Mouse (Mus musculus) forebrain, embryonic 14.5 days (tissue): ENCODE measurements around the gene Ltbp3. TPM values are rescaled to one million over a fixed set of nuclear protein-coding genes. Genes with fewer than 3 reads are reported as not detected.

Experiments
- ATAC-seq: fragments of 200-750 bp; cut with Nextera tagmentation; 2 replicates; pipeline ENCODE4 v1.8.0; 2017; ENCODE audit warnings: mild to moderate bottlenecking, moderate library complexity
- DNase-seq: peaks from one replicate; pipeline ENCODE4 v3.0.0-alpha.2; 2015; ENCODE audit warnings: low spot score
- H3K27ac ChIP-seq: fragments of 300-500 bp; sonication (generic); 2 replicates; pipeline ENCODE4 v1.5.1; 2014; ENCODE audit warnings: low read depth, mild to moderate bottlenecking, control low read depth, low read length, moderate library complexity
- H3K27me3 ChIP-seq: fragments of 300-500 bp; sonication (generic); replicated peaks from 2 replicates; pipeline ENCODE4 v1.6.1; 2014; ENCODE audit warnings: low read length, control low read depth, mixed read lengths; ENCODE audit not compliant: control insufficient read depth, insufficient read depth
- H3K36me3 ChIP-seq: fragments of 300-500 bp; sonication (generic); 2 replicates; pipeline ENCODE4 v1.6.1; 2014; ENCODE audit warnings: low read length, control low read depth; ENCODE audit not compliant: control insufficient read depth, insufficient read depth
- H3K4me1 ChIP-seq: fragments of 300-500 bp; sonication (generic); 2 replicates; pipeline ENCODE4 v1.6.1; 2014; ENCODE audit warnings: antibody characterized with exemption, low read length, control low read depth; ENCODE audit not compliant: control insufficient read depth, insufficient read depth
- H3K4me2 ChIP-seq: fragments of 300-500 bp; sonication (generic); 2 replicates; pipeline ENCODE4 v1.6.1; 2014; ENCODE audit warnings: mild to moderate bottlenecking, control low read depth, low read length
- H3K4me3 ChIP-seq: fragments of 300-500 bp; sonication (generic); 2 replicates; pipeline ENCODE4 v1.5.1; 2014; ENCODE audit warnings: low read depth, low read length, control low read depth
- H3K9ac ChIP-seq: fragments of 300-500 bp; sonication (generic); 2 replicates; pipeline ENCODE4 v1.6.1; 2014; ENCODE audit warnings: mild to moderate bottlenecking, low read length, control low read depth, moderate library complexity
- H3K9me3 ChIP-seq: fragments of 300-500 bp; sonication (generic); replicated peaks from 2 replicates; pipeline ENCODE4 v1.6.1; 2016; ENCODE audit warnings: low read length, control low read depth, mixed read lengths; ENCODE audit not compliant: control insufficient read depth
- WGBS: fragments of 180-500 bp; shearing (Covaris S2); extraction: QIAGEN DNeasy Blood & Tissue Kit; methylation state at CpG from one replicate; pipeline ENCODE4 v1.1.7; 2014; 5-methylcytosine and 5-hydroxymethylcytosine counted together
- polyA plus RNA-seq: library from polyadenylated mRNA; unstranded; fragments of >200 nt; fragmentation: Nextera tagmentation; extraction: Ambion mirVana; gene quantifications from 2 replicates; pipeline ENCODE4 v1.2.1, GENCODE M21; 2014

Ltbp3 gene
- 8.5 and 10.7 TPM in 2 replicates for polyA plus RNA-seq

GRCm38 (mm10) chr19:5740320-5741317 is at the start of gene Ltbp3:
Ltbp3 (plus strand) TSS chr19:5740904.
- Histone ChIP-seq H3K9ac (peak within 1 kb of the TSS; percentile 70), H3K27me3 (peaks cover 9% of the 10 kb centered on the region), H3K4me2 (peak within 1 kb of the TSS; percentile 98), H3K9me3 (no peaks in the 10 kb centered on the region), H3K4me1 (peaks cover 24% of the 10 kb centered on the region), H3K27ac (peak within 1 kb of the TSS; percentile 94), H3K4me3 (peak within 1 kb of the TSS; percentile 52), H3K36me3 (no peaks in the 10 kb centered on the region)
- 7% methylated on average over 13 of the region's 14 CpGs for WGBS
- ATAC-seq (peak; percentile 77), DNase-seq (peak; percentile 89)

- H3K9me3 ChIP-seq = no peaks in the 10 kb centered on the region
- H3K4me3 ChIP-seq = 0 out of 2 replicates have a peak overlapping the region, but pooled peaks have one; percentile 89
- H3K27ac ChIP-seq = no peak overlapping the region
- peak overlapping the region; percentile 40 for H3K9ac ChIP-seq
- no peak for DNase-seq
- H3K27me3 ChIP-seq = no peaks in the 10 kb centered on the region
- no peak for ATAC-seq
- peaks cover 54% of the 10 kb centered on the region for H3K36me3 ChIP-seq
- WGBS = 93% methylated on average over 5 of the region's 5 CpGs
- peak overlapping the region; percentile 100 for H3K4me2 ChIP-seq
- H3K4me1 ChIP-seq = peaks cover 24% of the 10 kb centered on the region
Observed at GRCm38 (mm10) chr19:5691601-5692000, 49.1 kb upstream of the Ltbp3 start.

- Histone ChIP-seq H3K4me1 (peaks cover 23% of the 10 kb centered on the region), H3K4me3 (no peak overlapping the region), H3K4me2 (peak overlapping the region; percentile 4; the same call in 1 of the 2 replicates), H3K9me3 (no peaks in the 10 kb centered on the region), H3K9ac (peak overlapping the region; percentile 40), H3K27ac (peak overlapping the region; percentile 27; the same call in 1 of the 2 replicates), H3K36me3 (peaks cover 57% of the 10 kb centered on the region), H3K27me3 (no peaks in the 10 kb centered on the region)
- DNase-seq = no peak
- no peak for ATAC-seq
- 74% methylated on average over 10 of the region's 10 CpGs for WGBS
Observed at GRCm38 (mm10) chr19:5692086-5692912, 48.4 kb upstream of the Ltbp3 start.

- no peak for DNase-seq
- peak overlapping the region; percentile 32; the same call in 1 of the 2 replicates for H3K9ac ChIP-seq
- 0 out of 2 replicates have a peak overlapping the region, but pooled peaks have one; percentile 27 for H3K27ac ChIP-seq
- no peak for ATAC-seq
- no peaks in the 10 kb centered on the region for H3K9me3 ChIP-seq
- peaks cover 17% of the 10 kb centered on the region for H3K4me1 ChIP-seq
- no peaks in the 10 kb centered on the region for H3K27me3 ChIP-seq
- no peak overlapping the region for H3K4me3 ChIP-seq
- H3K4me2 ChIP-seq = 0 out of 2 replicates have a peak overlapping the region, but pooled peaks have one; percentile 4
- peaks cover 63% of the 10 kb centered on the region for H3K36me3 ChIP-seq
- 86% methylated on average over 10 of the region's 10 CpGs for WGBS
Observed at GRCm38 (mm10) chr19:5692913-5693396, 47.7 kb upstream of the Ltbp3 start.

- 83% methylated on average over 6 of the region's 6 CpGs for WGBS
- H3K9ac ChIP-seq = 0 out of 2 replicates have a peak overlapping the region, but pooled peaks have one; percentile 8
- no peaks in the 10 kb centered on the region for H3K9me3 ChIP-seq
- H3K4me2 ChIP-seq = no peak overlapping the region
- H3K36me3 ChIP-seq = peaks cover 72% of the 10 kb centered on the region
- H3K27ac ChIP-seq = no peak overlapping the region
- peaks cover 16% of the 10 kb centered on the region for H3K4me1 ChIP-seq
- DNase-seq (no peak), ATAC-seq (no peak)
- no peaks in the 10 kb centered on the region for H3K27me3 ChIP-seq
- no peak overlapping the region for H3K4me3 ChIP-seq
Observed at GRCm38 (mm10) chr19:5693801-5694200, 46.9 kb upstream of the Ltbp3 start.

- Histone ChIP-seq H3K4me2 (peak overlapping the region; percentile 58), H3K36me3 (peaks cover 88% of the 10 kb centered on the region), H3K4me1 (peaks cover 8% of the 10 kb centered on the region), H3K27ac (no peak overlapping the region), H3K4me3 (peak overlapping the region; percentile 31), H3K27me3 (no peaks in the 10 kb centered on the region), H3K9ac (peak overlapping the region; percentile 51), H3K9me3 (no peaks in the 10 kb centered on the region)
- 5% methylated on average over 41 of the region's 41 CpGs for WGBS
- peak; percentile 83 for ATAC-seq
- DNase-seq = peak; percentile 68
Observed at GRCm38 (mm10) chr19:5695849-5696462, 44.7 kb upstream of the Ltbp3 start.

GRCm38 (mm10) chr19:5704163-5704800 is 36.4 kb upstream of the Ltbp3 start, which contains the start of gene Kcnk7:
Kcnk7 (plus strand) TSS chr19:5704367.
- Histone ChIP-seq H3K27ac (no peak within 1 kb of the TSS), H3K4me1 (no peaks in the 10 kb centered on the region), H3K4me3 (no peak within 1 kb of the TSS), H3K9ac (no peak within 1 kb of the TSS), H3K36me3 (peaks cover 72% of the 10 kb centered on the region), H3K27me3 (no peaks in the 10 kb centered on the region), H3K9me3 (no peaks in the 10 kb centered on the region), H3K4me2 (no peak within 1 kb of the TSS)
- 79% methylated on average over 17 of the region's 17 CpGs for WGBS
- no peak for DNase-seq
- ATAC-seq = no peak
